Mouse (Mus musculus): ENCODE measurements around the gene Megf8. TPM values are rescaled to one million over a fixed set of nuclear protein-coding genes. Genes with fewer than 3 reads are reported as not detected.

Gene Megf8
- polyA plus RNA-seq, 1 experiment from 2014 or later = 5.5 TPM

DNA sequence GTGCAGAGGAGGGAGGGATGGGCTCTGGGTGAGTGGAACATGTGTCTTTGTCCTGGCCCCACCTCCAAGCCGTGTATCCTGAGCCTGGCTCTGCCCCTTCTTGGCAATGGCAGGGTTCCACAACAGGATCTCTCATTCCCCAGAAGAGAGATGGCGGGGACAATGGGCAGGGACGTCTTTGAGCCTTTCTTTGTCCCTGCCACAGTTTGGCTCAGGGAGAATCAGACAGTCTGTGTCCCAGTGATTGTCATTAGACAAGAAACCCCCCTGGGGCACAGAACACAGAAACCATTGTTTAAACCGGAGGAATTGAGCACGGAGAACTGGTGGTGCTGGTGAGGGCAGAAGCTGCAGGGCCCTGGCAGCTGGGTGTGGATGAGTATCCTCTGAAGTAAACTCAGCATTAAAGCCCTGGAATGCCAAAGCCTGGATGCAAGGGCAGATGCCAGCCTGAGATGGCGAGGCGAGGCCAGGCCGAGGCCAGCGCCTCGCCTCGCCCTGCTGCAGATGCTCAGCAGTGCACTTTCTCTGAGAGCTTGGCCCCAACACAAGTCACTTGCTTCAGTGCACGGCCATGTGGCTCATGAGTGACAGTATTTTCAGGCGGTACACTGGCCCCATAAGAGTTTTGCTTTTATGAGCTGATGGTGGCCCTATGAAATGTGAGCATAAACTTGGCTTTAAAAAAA, 49.1 kb downstream of the Megf8 start:
- Histone ChIP-seq H3K4me1 (replicated peaks; ENCODE audit: control insufficient read depth, insufficient read depth, low read length) (peaks cover 3% of the 10 kb centered on the region; the same call in 1 of the 2 replicates), H3K9ac (ENCODE audit: low read depth, low read length) (no peak overlapping the region), H3K27ac (ENCODE audit: low read depth, low read length) (no peak overlapping the region), H3K36me3 (ENCODE audit: control insufficient read depth, insufficient read depth, low read length) (peaks cover 5% of the 10 kb centered on the region; the same call in 1 of the 2 replicates), H3K4me3 (ENCODE audit: low read depth, low read length) (no peak overlapping the region), H3K27me3 (replicated peaks; ENCODE audit: control insufficient read depth, insufficient read depth, low read length) (peaks cover 51% of the 10 kb centered on the region), H3K9me3 (ENCODE audit: control insufficient read depth, low read length) (no peaks in the 10 kb centered on the region), H3K4me2 (no peak overlapping the region)
- DNase-seq (ENCODE audit: low spot score) (no peak), ATAC-seq (replicated peaks; ENCODE audit: low FRiP score) (no peak)
- 61% methylated on average over 13 of the region's 13 CpGs for WGBS

GRCm38 (mm10) chr7:25367632-25368293, 50.8 kb downstream of the Megf8 start:
- H3K4me3 ChIP-seq (ENCODE audit: low read depth, low read length) = no peak overlapping the region
- 3% methylated on average over 33 of the region's 33 CpGs for WGBS
- peaks cover 3% of the 10 kb centered on the region; the same call in 1 of the 2 replicates for H3K4me1 ChIP-seq (replicated peaks; ENCODE audit: control insufficient read depth, insufficient read depth, low read length)
- no peak overlapping the region for H3K27ac ChIP-seq (ENCODE audit: low read depth, low read length)
- H3K36me3 ChIP-seq (ENCODE audit: control insufficient read depth, insufficient read depth, low read length) = peaks cover 5% of the 10 kb centered on the region; the same call in 1 of the 2 replicates
- no peak overlapping the region for H3K4me2 ChIP-seq
- H3K27me3 ChIP-seq (replicated peaks; ENCODE audit: control insufficient read depth, insufficient read depth, low read length) = peaks cover 51% of the 10 kb centered on the region
- ATAC-seq (replicated peaks; ENCODE audit: low FRiP score) (no peak), DNase-seq (ENCODE audit: low spot score) (no peak)
- H3K9ac ChIP-seq (ENCODE audit: low read depth, low read length) = no peak overlapping the region
- no peaks in the 10 kb centered on the region for H3K9me3 ChIP-seq (ENCODE audit: control insufficient read depth, low read length)

GRCm38 (mm10) chr7:25368333-25368732, 51.4 kb downstream of the Megf8 start:
- H3K27me3 ChIP-seq (replicated peaks; ENCODE audit: control insufficient read depth, insufficient read depth, low read length) = peaks cover 51% of the 10 kb centered on the region

DNA sequence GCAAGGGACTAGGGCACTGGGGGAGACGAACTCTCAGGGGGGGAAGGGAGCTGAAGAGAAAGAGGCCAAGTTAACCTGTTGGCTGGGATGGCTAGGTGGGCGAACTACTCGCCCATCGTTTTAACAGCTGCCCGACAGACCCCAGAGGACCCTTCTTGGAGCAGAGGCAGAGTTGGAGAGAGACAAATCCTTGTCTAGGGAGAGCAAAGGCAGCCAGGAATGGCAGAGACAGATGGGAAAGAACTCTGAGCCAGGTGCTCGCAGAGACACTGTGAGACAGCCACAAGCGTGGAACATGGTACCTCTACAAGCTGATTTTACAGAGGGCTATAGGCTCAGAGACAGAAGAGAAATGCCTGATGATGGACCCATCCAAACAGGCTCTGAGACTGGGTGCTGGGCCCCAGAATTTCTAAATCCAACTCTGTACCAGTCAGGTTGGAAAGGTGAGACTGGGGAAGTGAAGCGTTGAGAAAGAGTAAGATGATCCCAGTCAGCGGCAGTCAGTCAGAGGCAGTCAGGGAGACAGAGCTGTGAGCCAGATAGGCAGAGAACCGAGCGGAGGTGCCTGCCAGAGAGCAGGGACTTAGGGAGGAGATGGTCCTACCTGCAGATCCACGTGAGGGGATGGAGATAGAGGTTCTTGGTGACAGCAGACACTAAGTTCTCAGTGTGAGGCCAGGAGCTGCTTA, 52.2 kb downstream of the Megf8 start, which contains the start of gene Cnfn:
Gene Cnfn (minus strand): TSS at position 667 of the 692 bp plus-strand sequence.
- Histone ChIP-seq H3K4me1 (replicated peaks; ENCODE audit: control insufficient read depth, insufficient read depth, low read length) (peaks cover 3% of the 10 kb centered on the region; the same call in 1 of the 2 replicates), H3K27me3 (replicated peaks; ENCODE audit: control insufficient read depth, insufficient read depth, low read length) (peaks cover 51% of the 10 kb centered on the region), H3K9ac (ENCODE audit: low read depth, low read length) (no peak within 1 kb of the TSS), H3K27ac (ENCODE audit: low read depth, low read length) (no peak within 1 kb of the TSS), H3K36me3 (ENCODE audit: control insufficient read depth, insufficient read depth, low read length) (no peaks in the 10 kb centered on the region; the same call in 1 of the 2 replicates), H3K9me3 (ENCODE audit: control insufficient read depth, low read length) (no peaks in the 10 kb centered on the region), H3K4me3 (ENCODE audit: low read depth, low read length) (no peak within 1 kb of the TSS), H3K4me2 (no peak within 1 kb of the TSS)
- ATAC-seq (replicated peaks; ENCODE audit: low FRiP score) = no peak
- no peak for DNase-seq (ENCODE audit: low spot score)
- 49% methylated on average over 12 of the region's 12 CpGs for WGBS

More at GRCm38 (mm10) chr7:25368333-25368732, 51.4 kb downstream of the Megf8 start:
- Histone ChIP-seq H3K4me1 (replicated peaks; ENCODE audit: control insufficient read depth, insufficient read depth, low read length) (peaks cover 3% of the 10 kb centered on the region; the same call in 1 of the 2 replicates), H3K9ac (ENCODE audit: low read depth, low read length) (no peak overlapping the region), H3K4me2 (no peak overlapping the region), H3K4me3 (ENCODE audit: low read depth, low read length) (no peak overlapping the region), H3K36me3 (ENCODE audit: control insufficient read depth, insufficient read depth, low read length) (peaks cover 5% of the 10 kb centered on the region; the same call in 1 of the 2 replicates), H3K27ac (ENCODE audit: low read depth, low read length) (no peak overlapping the region), H3K9me3 (ENCODE audit: control insufficient read depth, low read length) (no peaks in the 10 kb centered on the region)
- WGBS = 22% methylated on average over 12 of the region's 12 CpGs
- no peak for DNase-seq (ENCODE audit: low spot score)
- no peak for ATAC-seq (replicated peaks; ENCODE audit: low FRiP score)

- H3K27me3 ChIP-seq (replicated peaks; ENCODE audit: control insufficient read depth, insufficient read depth, low read length) = peaks cover 28% of the 10 kb centered on the region
- H3K4me1 ChIP-seq (replicated peaks; ENCODE audit: control insufficient read depth, insufficient read depth, low read length) = peaks cover 6% of the 10 kb centered on the region; the same call in 1 of the 2 replicates
- no peak for ATAC-seq (replicated peaks; ENCODE audit: low FRiP score)
- DNase-seq (ENCODE audit: low spot score) = no peak
- no peaks in the 10 kb centered on the region for H3K36me3 ChIP-seq (ENCODE audit: control insufficient read depth, insufficient read depth, low read length)
- no peak overlapping the region for H3K4me2 ChIP-seq
- WGBS = 73% methylated on average over 5 of the region's 5 CpGs
- H3K27ac ChIP-seq (ENCODE audit: low read depth, low read length) = no peak overlapping the region
- H3K9ac ChIP-seq (ENCODE audit: low read depth, low read length) = no peak overlapping the region
- H3K9me3 ChIP-seq (ENCODE audit: control insufficient read depth, low read length) = no peaks in the 10 kb centered on the region
- H3K4me3 ChIP-seq (ENCODE audit: low read depth, low read length) = no peak overlapping the region
Observed at GRCm38 (mm10) chr7:25372441-25372840, 55.5 kb downstream of the Megf8 start.

GRCm38 (mm10) chr7:25376556-25376955, 59.6 kb downstream of the Megf8 start:
- ATAC-seq (replicated peaks; ENCODE audit: low FRiP score) (peak; percentile 63), DNase-seq (ENCODE audit: low spot score) (peak; percentile 68)
- Histone ChIP-seq H3K9me3 (ENCODE audit: control insufficient read depth, low read length) (no peaks in the 10 kb centered on the region), H3K4me1 (replicated peaks; ENCODE audit: control insufficient read depth, insufficient read depth, low read length) (peaks cover 13% of the 10 kb centered on the region), H3K27me3 (replicated peaks; ENCODE audit: control insufficient read depth, insufficient read depth, low read length) (no peaks in the 10 kb centered on the region; the same call in 1 of the 2 replicates), H3K4me3 (ENCODE audit: low read depth, low read length) (peak overlapping the region; percentile 17), H3K27ac (ENCODE audit: low read depth, low read length) (no peak overlapping the region), H3K4me2 (peak overlapping the region; percentile 54), H3K36me3 (ENCODE audit: control insufficient read depth, insufficient read depth, low read length) (no peaks in the 10 kb centered on the region), H3K9ac (ENCODE audit: low read depth, low read length) (0 out of 2 replicates have a peak overlapping the region, but pooled peaks have one; percentile 10)
- 5% methylated on average over 17 of the region's 17 CpGs for WGBS

DNA sequence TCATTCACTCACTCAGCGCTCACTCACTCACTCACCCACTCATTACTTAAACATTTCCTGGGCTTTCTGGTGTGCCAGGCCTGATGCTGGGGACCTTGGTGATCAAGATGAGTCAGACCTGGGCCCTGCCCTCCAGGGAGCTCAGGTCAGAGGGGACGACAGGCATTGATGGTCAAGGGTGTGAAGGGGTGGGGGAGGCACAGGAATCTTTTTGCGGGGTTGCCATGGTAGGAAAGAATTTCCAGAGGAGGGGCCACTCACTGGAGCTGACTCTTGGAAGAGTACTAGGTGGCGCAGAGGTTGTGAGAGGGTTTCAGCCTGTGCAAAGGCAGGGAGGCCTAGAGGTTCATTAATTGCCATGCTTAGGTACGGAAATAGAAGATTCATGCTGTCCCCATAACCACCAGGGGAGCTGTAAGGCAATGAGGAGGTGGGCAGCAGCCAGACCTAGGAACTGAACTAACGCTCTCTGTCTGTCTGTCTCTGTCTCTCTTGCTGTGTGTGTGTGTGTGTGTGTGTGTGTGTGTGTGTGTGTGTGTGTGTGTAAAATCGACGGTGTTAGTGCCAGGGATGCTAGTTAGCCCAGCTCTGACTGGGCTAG, 60.2 kb downstream of the Megf8 start:
- H3K4me1 ChIP-seq (replicated peaks; ENCODE audit: control insufficient read depth, insufficient read depth, low read length) = peaks cover 13% of the 10 kb centered on the region
- no peaks in the 10 kb centered on the region for H3K36me3 ChIP-seq (ENCODE audit: control insufficient read depth, insufficient read depth, low read length)
- no peak for ATAC-seq (replicated peaks; ENCODE audit: low FRiP score)
- 47% methylated on average over 8 of the region's 8 CpGs for WGBS
- DNase-seq (ENCODE audit: low spot score) = no peak
- H3K27ac ChIP-seq (ENCODE audit: low read depth, low read length) = no peak overlapping the region
- peak overlapping the region; percentile 17 for H3K4me3 ChIP-seq (ENCODE audit: low read depth, low read length)
- H3K27me3 ChIP-seq (replicated peaks; ENCODE audit: control insufficient read depth, insufficient read depth, low read length) = no peaks in the 10 kb centered on the region; the same call in 1 of the 2 replicates
- peak overlapping the region; percentile 54 for H3K4me2 ChIP-seq
- no peaks in the 10 kb centered on the region for H3K9me3 ChIP-seq (ENCODE audit: control insufficient read depth, low read length)
- 0 out of 2 replicates have a peak overlapping the region, but pooled peaks have one; percentile 10 for H3K9ac ChIP-seq (ENCODE audit: low read depth, low read length)
